Mouse (Mus musculus): ENCODE data around the gene Tomm22.
A peak's percentile ranks its signal among the peaks of the same experiment; 100 is the strongest.

The Tomm22 gene

GRCm38 (mm10) chr15:79685141-79685641 lies 14.5 kb downstream of the Tomm22 start:
- no peak for DNase-seq (ENCODE audit: low spot score in 2 of 2)

- no peak for DNase-seq (ENCODE audit: low spot score in 2 of 2)
Observed at GRCm38 (mm10) chr15:79686046-79686869, 15.6 kb downstream of the Tomm22 start.

- DNase-seq (ENCODE audit: low spot score in 2 of 2), result peak in 1 of 2 experiments; percentile 24
Observed at GRCm38 (mm10) chr15:79687175-79687574, 16.5 kb downstream of the Tomm22 start.

GRCm38 (mm10) chr15:79687646-79688267 lies 17.1 kb downstream of the Tomm22 start, which contains the start of gene Josd1:
TSS of gene Josd1 (minus strand) at chr15:79687919.
- DNase-seq (ENCODE audit: low spot score in 2 of 2), result peak; percentile 86 to 96

- no peak for DNase-seq (ENCODE audit: low spot score in 2 of 2)
Observed at GRCm38 (mm10) chr15:79688268-79688956, 17.8 kb downstream of the Tomm22 start.

- no peak for DNase-seq (ENCODE audit: low spot score in 2 of 2)
Observed at GRCm38 (mm10) chr15:79689662-79690425, 19.2 kb downstream of the Tomm22 start.

- peak; percentile 99 to 100 for DNase-seq (ENCODE audit: low spot score in 2 of 2)
Observed at GRCm38 (mm10) chr15:79690426-79691022, 19.9 kb downstream of the Tomm22 start, which contains the start of gene Gtpbp1. TSS of gene Gtpbp1 (plus strand) at chr15:79690845.

- peak in 1 of 2 experiments; percentile 23 for DNase-seq (ENCODE audit: low spot score in 2 of 2)
Observed at GRCm38 (mm10) chr15:79691023-79691508, 20.4 kb downstream of the Tomm22 start.

- DNase-seq (ENCODE audit: low spot score in 2 of 2), result no peak
Observed at GRCm38 (mm10) chr15:79692334-79692733, 21.7 kb downstream of the Tomm22 start.

- no peak for DNase-seq (ENCODE audit: low spot score in 2 of 2)
Observed at GRCm38 (mm10) chr15:79693740-79694139, 23.1 kb downstream of the Tomm22 start.

GRCm38 (mm10) chr15:79694512-79694911 lies 23.9 kb downstream of the Tomm22 start:
- DNase-seq (ENCODE audit: low spot score in 2 of 2), result no peak

GRCm38 (mm10) chr15:79695516-79695915 lies 24.9 kb downstream of the Tomm22 start:
- DNase-seq (ENCODE audit: low spot score in 2 of 2), result no peak

GRCm38 (mm10) chr15:79696508-79696907 lies 25.8 kb downstream of the Tomm22 start:
- DNase-seq (ENCODE audit: low spot score in 2 of 2), result no peak

- DNase-seq (ENCODE audit: low spot score in 2 of 2), result no peak
Observed at GRCm38 (mm10) chr15:79697011-79697410, 26.4 kb downstream of the Tomm22 start.

GRCm38 (mm10) chr15:79697558-79698187 lies 27.0 kb downstream of the Tomm22 start:
- no peak for DNase-seq (ENCODE audit: low spot score in 2 of 2)

- DNase-seq (ENCODE audit: low spot score in 2 of 2), result no peak
Observed at GRCm38 (mm10) chr15:79706603-79707214, 36.0 kb downstream of the Tomm22 start.

GRCm38 (mm10) chr15:79708229-79708822 lies 37.7 kb downstream of the Tomm22 start:
- no peak for DNase-seq (ENCODE audit: low spot score in 2 of 2)

GRCm38 (mm10) chr15:79715646-79716045 lies 45.0 kb downstream of the Tomm22 start:
- no peak for DNase-seq (ENCODE audit: low spot score in 2 of 2)

- no peak for DNase-seq (ENCODE audit: low spot score in 2 of 2)
Observed at GRCm38 (mm10) chr15:79716710-79717109, 46.0 kb downstream of the Tomm22 start.

Data from left cerebral cortex, adult 9 months (tissue).